ENCODE assay signal across 8 mouse cellular contexts in genomic region chr9:110635225-110635624, GRCm38 (mm10). TPM values are rescaled to one million over a fixed set of nuclear protein-coding genes. Genes with fewer than 3 reads are reported as not detected.
A peak's percentile ranks its signal among the peaks of the same experiment; 100 is the strongest.
DNase-seq lines count a peak whose midpoint lies in the region; ATAC-seq and TF ChIP-seq lines count a peak whose summit lies in the region.

No protein-coding gene starts in this region.

- H3K9me3 ChIP-seq in liver, embryonic 14.5 days (ENCODE audit: control insufficient read depth, low read length), result no peaks in the 10 kb centered on the region

- no peaks in the 10 kb centered on the region for H3K79me2 ChIP-seq in C2C12 (ENCODE audit: control insufficient read depth, insufficient read depth)

- H3K27me3 ChIP-seq in C2C12 (ENCODE audit: control insufficient read depth, insufficient read depth, insufficient read length), result no peaks in the 10 kb centered on the region
- H3K27me3 ChIP-seq in liver, embryonic 14.5 days (ENCODE audit: control insufficient read depth, insufficient read depth, low read length), result no peaks in the 10 kb centered on the region

- peaks cover 5% of the 10 kb centered on the region for H3K36me3 ChIP-seq in C2C12 (ENCODE audit: control insufficient read depth, insufficient read depth)
- H3K36me3 ChIP-seq in liver, embryonic 14.5 days (replicated peaks; ENCODE audit: control insufficient read depth, insufficient read depth, low read depth), result no peaks in the 10 kb centered on the region

- TF ChIP-seq CTCF in C2C12 (IDR thresholded peaks at IDR 0.05; ENCODE audit: control insufficient read depth, insufficient read depth, insufficient read length), result peak; percentile 91
- TF ChIP-seq CTCF in liver, embryonic 14.5 days (IDR thresholded peaks at IDR 0.05; ENCODE audit: low read depth), result peak; percentile 99

- peak; percentile 29; the same call in 1 of the 2 replicates for ATAC-seq in liver, embryonic 14.5 days (ENCODE audit: insufficient read depth)

- DNase-seq in adrenal gland, adult 18-20 months (ENCODE audit: low spot score in 2 of 2), result peak; percentile 95 to 97
- peak; percentile 89 for DNase-seq in embryo, embryonic 10 days (ENCODE audit: low spot score)
- DNase-seq in gastrocnemius, postnatal 14 days, result peak; percentile 89
- DNase-seq in kidney, adult 9 months, result peak; percentile 89
- DNase-seq in liver, embryonic 14.5 days (ENCODE audit: low read depth in 3 of 3, low spot score in 3 of 3), result peak in 2 of 3 experiments; percentile 41 to 47
- DNase-seq in ovary, postnatal 10 days (ENCODE audit: low spot score), result peak; percentile 83
- peak; percentile 88 for DNase-seq in thymus, postnatal 0 days (ENCODE audit: low spot score)

- no peaks in the 10 kb centered on the region for H3K4me1 ChIP-seq in liver, embryonic 14.5 days (replicated peaks; ENCODE audit: control insufficient read depth in 2 of 2, insufficient read depth in 2 of 2, low read length in 1 of 2)

- TF ChIP-seq EP300 in liver, embryonic 14.5 days (IDR thresholded peaks at IDR 0.05; ENCODE audit: low read depth), result no peak

- H3ac ChIP-seq in C2C12 (ENCODE audit: control insufficient read depth, insufficient read length, low read depth), result no peak overlapping the region

- WGBS in liver, embryonic 14.5 days (ENCODE audit: insufficient replicate concordance), result 14% methylated on average over 19 of the region's 19 CpGs

- no peak overlapping the region for H3K9ac ChIP-seq in liver, embryonic 14.5 days (replicated peaks)

- no peak overlapping the region for H3K27ac ChIP-seq in liver, embryonic 14.5 days

- intact Hi-C loops in gastrocnemius, postnatal 14 days (cut with DNase I; ENCODE audit: low total_unique reads), result loop anchor here (1.0 to 10.0 kb wide), 2 partner anchors 75 to 150 kb away; no protein-coding TSS in a partner anchor

- H3K4me2 ChIP-seq in liver, embryonic 14.5 days (ENCODE audit: low read depth), result no peak overlapping the region

- no peak overlapping the region for H3K4me3 ChIP-seq in C2C12 (ENCODE audit: insufficient read depth, poor library complexity, severe bottlenecking)
- H3K4me3 ChIP-seq in liver, embryonic 14.5 days (ENCODE audit: insufficient read depth in 1 of 2, low read depth in 2 of 2, low read length in 2 of 2), result no peak overlapping the region

- H3K79me3 ChIP-seq in C2C12 (ENCODE audit: low read depth), result no peaks in the 10 kb centered on the region

TF ChIP-seq in C2C12, 6 proteins besides CTCF, POLR2A, EP300 and RAD21:
- TF ChIP-seq MYOD1 (IDR thresholded peaks at IDR 0.05; ENCODE audit: control insufficient read depth, insufficient read length, low read depth) (no peak), MYOG (IDR thresholded peaks at IDR 0.05; ENCODE audit: control insufficient read depth, extremely low read depth, insufficient read length) (no peak), FOSL1 (IDR thresholded peaks at IDR 0.05; ENCODE audit: insufficient read depth, low read length, poor library complexity, severe bottlenecking) (no peak), USF1 (IDR thresholded peaks at IDR 0.05; ENCODE audit: low read depth) (no peak), MAX (IDR thresholded peaks at IDR 0.05) (no peak), CEBPB (IDR thresholded peaks at IDR 0.05; ENCODE audit: low read depth) (no peak)
TF ChIP-seq in C2C12: peak in this region for 0.

RNA-seq across cellular contexts. Expression of gene Nradd, which starts 11.0 kb away (rescaled TPM):
- polyA plus RNA-seq in C2C12 (2012; fragmentation: generic; extraction: Trizol), result 87.7 TPM
- 10 to 100 TPM; 11.0 to 14.0 TPM for total RNA-seq in adrenal gland, adult 18-20 months (2021)
- 1 to 10 TPM; 1.2 to 2.5 TPM for total RNA-seq in gastrocnemius, postnatal 14 days (2021)
- polyA plus RNA-seq in liver, embryonic 14.5 days (2012; rRNA removed), result 1.4 and 1.5 TPM in 2 replicates
- 0.67 and 0.75 TPM in 2 replicates for polyA plus RNA-seq in liver, embryonic 14.5 days (2014; fragmentation: Nextera tagmentation; extraction: Ambion mirVana)
- 4.3 and 5.3 TPM in 2 replicates for polyA plus RNA-seq in thymus, postnatal 0 days (2015; fragmentation: Nextera tagmentation; extraction: Ambion mirVana)

RNA-seq across cellular contexts. Expression of gene Nbeal2, which starts 18.7 kb away (rescaled TPM):
- polyA plus RNA-seq in C2C12 (2012; fragmentation: generic; extraction: Trizol), result 3.3 TPM
- 1 to 10 TPM; 8.5 to 9.8 TPM for total RNA-seq in adrenal gland, adult 18-20 months (2021)
- total RNA-seq in gastrocnemius, postnatal 14 days (2021), result 1 to 10 TPM; 2.5 to 4.1 TPM
- 4.2 and 4.3 TPM in 2 replicates for polyA plus RNA-seq in liver, embryonic 14.5 days (2012; rRNA removed)
- 1.6 TPM in 2 replicates for polyA plus RNA-seq in liver, embryonic 14.5 days (2014; fragmentation: Nextera tagmentation; extraction: Ambion mirVana)
- polyA plus RNA-seq in thymus, postnatal 0 days (2015; fragmentation: Nextera tagmentation; extraction: Ambion mirVana), result 15.7 and 19.1 TPM in 2 replicates

RNA-seq across cellular contexts. Expression of gene Ccdc12, which starts 21.1 kb away (rescaled TPM):
- 86.7 TPM for polyA plus RNA-seq in C2C12 (2012; fragmentation: generic; extraction: Trizol)
- 10 to 100 TPM; 49.6 to 52.2 TPM for total RNA-seq in adrenal gland, adult 18-20 months (2021)
- 10 to 100 TPM; 46.4 to 52.6 TPM for total RNA-seq in gastrocnemius, postnatal 14 days (2021)
- 42.3 and 64.5 TPM in 2 replicates for polyA plus RNA-seq in liver, embryonic 14.5 days (2012; rRNA removed)
- polyA plus RNA-seq in liver, embryonic 14.5 days (2014; fragmentation: Nextera tagmentation; extraction: Ambion mirVana), result 60.4 and 66.0 TPM in 2 replicates
- 210 and 226 TPM in 2 replicates for polyA plus RNA-seq in thymus, postnatal 0 days (2015; fragmentation: Nextera tagmentation; extraction: Ambion mirVana)

Comparison
In these comparisons a context has a peak if more than half of its experiments do, and no peak if none do; other contexts are left out.
1. DNase-seq: peak in every context shown above with its lines; median percentile 96 in adrenal gland, adult 18-20 months; 89 in embryo, embryonic 10 days; 89 in gastrocnemius, postnatal 14 days; 89 in kidney, adult 9 months; 88 in thymus, postnatal 0 days; 83 in ovary, postnatal 10 days; 44 in liver, embryonic 14.5 days.
2. RNA of gene Nradd, which starts 11.0 kb away (polyA plus RNA-seq): 87.7 TPM in C2C12 (single experiment); 4.3 to 5.3 TPM in thymus, postnatal 0 days and 0.67 to 1.5 TPM in liver, embryonic 14.5 days; every median in the first group is over 10 times any median in the second.